Mouse (Mus musculus) intestine, postnatal 0 days (tissue): Measurements from ENCODE around the gene Tacc2. TPM values are rescaled to one million over a fixed set of nuclear protein-coding genes. Genes with fewer than 3 reads are reported as not detected.

Experiments used
- ATAC-seq: fragments of 200-750 bp; cut with Nextera tagmentation; 2 replicates; pipeline ENCODE4 v1.8.0; 2017; ENCODE audit warnings: mild to moderate bottlenecking, moderate TSS enrichment, moderate library complexity
- H3K27ac ChIP-seq: fragments of 300-500 bp; sonication (generic); 2 replicates; pipeline ENCODE4 v1.5.1; 2014; ENCODE audit warnings: mild to moderate bottlenecking, low read depth, low read length, moderate library complexity
- H3K27me3 ChIP-seq: fragments of 300-500 bp; sonication (generic); replicated peaks from 2 replicates; pipeline ENCODE4 v1.6.1; 2014; ENCODE audit warnings: low read length, mixed read lengths; ENCODE audit not compliant: control insufficient read depth, insufficient read depth
- H3K36me3 ChIP-seq: fragments of 300-500 bp; sonication (generic); 2 replicates; pipeline ENCODE4 v1.6.1; 2014; ENCODE audit warnings: mild to moderate bottlenecking, moderate library complexity; ENCODE audit not compliant: control insufficient read depth, insufficient read depth
- H3K4me1 ChIP-seq: fragments of 300-500 bp; sonication (generic); replicated peaks from 2 replicates; pipeline ENCODE4 v1.6.1; 2014; ENCODE audit warnings: antibody characterized with exemption, low read length, mixed read lengths; ENCODE audit not compliant: control insufficient read depth, insufficient read depth
- H3K4me2 ChIP-seq: fragments of 300-500 bp; sonication (generic); replicated peaks from 2 replicates; pipeline ENCODE4 v1.6.1; 2014; ENCODE audit warnings: low read depth, mild to moderate bottlenecking, moderate library complexity
- H3K4me3 ChIP-seq: fragments of 300-500 bp; sonication (generic); 2 replicates; pipeline ENCODE4 v1.5.1; 2014; ENCODE audit warnings: low read depth, low read length
- H3K9ac ChIP-seq: fragments of 300-500 bp; sonication (generic); 2 replicates; pipeline ENCODE4 v1.6.1; 2014; ENCODE audit warnings: mild to moderate bottlenecking, low read depth, low read length
- H3K9me3 ChIP-seq: fragments of 300-500 bp; sonication (generic); 2 replicates; pipeline ENCODE4 v1.6.1; 2016; ENCODE audit warnings: mixed run types; ENCODE audit not compliant: control insufficient read depth
- CTCF ChIP-seq: sonication (generic); IDR thresholded peaks from 2 replicates; pipeline ENCODE4 v1.5.1; 2016; ENCODE audit warnings: low read depth, mild to moderate bottlenecking, control low read depth, antibody characterized with exemption, moderate library complexity
- WGBS: fragments of 180-500 bp; shearing (Covaris S2); extraction: QIAGEN DNeasy Blood & Tissue Kit; methylation state at CpG from one replicate; pipeline ENCODE4 v1.1.7; 2014; 5-methylcytosine and 5-hydroxymethylcytosine counted together
- polyA plus RNA-seq: library from polyadenylated mRNA; unstranded; fragments of >200 nt; fragmentation: Nextera tagmentation; extraction: Ambion mirVana; gene quantifications from 2 replicates; pipeline ENCODE4 v1.2.1, GENCODE M21; 2015

Tacc2 gene
- polyA plus RNA-seq, 1 experiment from 2014 or later, result 27.7 TPM

- no peak overlapping the region for H3K27ac ChIP-seq
- no peaks in the 10 kb centered on the region for H3K9me3 ChIP-seq
- TF ChIP-seq CTCF, result no peak
- whole genome bisulfite sequencing, result 85% methylated on average over 9 of the region's 9 CpGs
- H3K4me2 ChIP-seq, result no peak overlapping the region
- H3K9ac ChIP-seq, result no peak overlapping the region
- H3K4me1 ChIP-seq, result no peaks in the 10 kb centered on the region
- no peaks in the 10 kb centered on the region for H3K36me3 ChIP-seq
- H3K4me3 ChIP-seq, result no peak overlapping the region
- H3K27me3 ChIP-seq, result 0 out of 2 replicates have a peak, but pooled peaks cover 2% of the 10 kb centered on the region
- ATAC-seq, result no peak
These were observed 216.4 kb downstream of the Tacc2 start for GRCm38 (mm10) chr7:130793671-130794070.

GRCm38 (mm10) chr7:130796786-130797185 lies 219.5 kb downstream of the Tacc2 start:
- Histone ChIP-seq H3K4me1 (0 out of 2 replicates have a peak, but pooled peaks cover 4% of the 10 kb centered on the region), H3K9ac (no peak overlapping the region), H3K4me3 (no peak overlapping the region), H3K9me3 (no peaks in the 10 kb centered on the region), H3K36me3 (no peaks in the 10 kb centered on the region), H3K4me2 (no peak overlapping the region), H3K27me3 (0 out of 2 replicates have a peak, but pooled peaks cover 2% of the 10 kb centered on the region), H3K27ac (no peak overlapping the region)
- ATAC-seq, result no peak
- 71% methylated on average over 8 of the region's 8 CpGs for WGBS
- peak; percentile 51 for TF ChIP-seq CTCF

GRCm38 (mm10) chr7:130797524-130797923 lies 220.3 kb downstream of the Tacc2 start:
- H3K27ac ChIP-seq, result no peak overlapping the region

GRCm38 (mm10) chr7:130799418-130799817 lies 222.2 kb downstream of the Tacc2 start:
- ATAC-seq, result no peak
- 64% methylated on average over 10 of the region's 10 CpGs for WGBS
- H3K36me3 ChIP-seq, result no peaks in the 10 kb centered on the region

More at GRCm38 (mm10) chr7:130797524-130797923, 220.3 kb downstream of the Tacc2 start:
- Histone ChIP-seq H3K4me3 (no peak overlapping the region), H3K27me3 (0 out of 2 replicates have a peak, but pooled peaks cover 2% of the 10 kb centered on the region), H3K4me2 (no peak overlapping the region), H3K4me1 (0 out of 2 replicates have a peak, but pooled peaks cover 4% of the 10 kb centered on the region), H3K36me3 (no peaks in the 10 kb centered on the region), H3K9ac (no peak overlapping the region), H3K9me3 (no peaks in the 10 kb centered on the region)
- no peak for TF ChIP-seq CTCF
- 94% methylated on average over 6 of the region's 6 CpGs for WGBS
- ATAC-seq, result no peak

GRCm38 (mm10) chr7:130800681-130801080 lies 223.4 kb downstream of the Tacc2 start:
- no peak for ATAC-seq
- WGBS, result 37% methylated on average over 4 of the region's 4 CpGs
- Histone ChIP-seq H3K4me2 (no peak overlapping the region), H3K9ac (no peak overlapping the region), H3K9me3 (no peaks in the 10 kb centered on the region), H3K27me3 (0 out of 2 replicates have a peak, but pooled peaks cover under 1% of the 10 kb centered on the region), H3K4me3 (no peak overlapping the region), H3K27ac (no peak overlapping the region), H3K4me1 (0 out of 2 replicates have a peak, but pooled peaks cover 4% of the 10 kb centered on the region), H3K36me3 (no peaks in the 10 kb centered on the region)
- TF ChIP-seq CTCF, result no peak

More at GRCm38 (mm10) chr7:130799418-130799817, 222.2 kb downstream of the Tacc2 start:
- Histone ChIP-seq H3K4me3 (no peak overlapping the region), H3K4me1 (0 out of 2 replicates have a peak, but pooled peaks cover 4% of the 10 kb centered on the region), H3K4me2 (no peak overlapping the region), H3K27ac (no peak overlapping the region), H3K27me3 (0 out of 2 replicates have a peak, but pooled peaks cover 2% of the 10 kb centered on the region), H3K9ac (no peak overlapping the region), H3K9me3 (no peaks in the 10 kb centered on the region)
- TF ChIP-seq CTCF, result no peak

- 85% methylated on average over 4 of the region's 4 CpGs for WGBS
- Histone ChIP-seq H3K9ac (no peak overlapping the region), H3K4me2 (no peak overlapping the region), H3K36me3 (no peaks in the 10 kb centered on the region), H3K4me1 (0 out of 2 replicates have a peak, but pooled peaks cover 4% of the 10 kb centered on the region), H3K4me3 (no peak overlapping the region), H3K27me3 (no peaks in the 10 kb centered on the region), H3K9me3 (no peaks in the 10 kb centered on the region), H3K27ac (no peak overlapping the region)
- TF ChIP-seq CTCF, result no peak
- no peak for ATAC-seq
These were observed 224.6 kb downstream of the Tacc2 start for GRCm38 (mm10) chr7:130801811-130802210.
